Mouse (Mus musculus): ENCODE measurements around the gene Ppp1cc.
A peak's percentile ranks its signal among the peaks of the same experiment; 100 is the strongest.
"Not testable (repeated sequence)": the region's sequence is repeated elsewhere in the genome, so short reads cannot be mapped to it uniquely, and the experiment has no call there.

Gene Ppp1cc

DNA sequence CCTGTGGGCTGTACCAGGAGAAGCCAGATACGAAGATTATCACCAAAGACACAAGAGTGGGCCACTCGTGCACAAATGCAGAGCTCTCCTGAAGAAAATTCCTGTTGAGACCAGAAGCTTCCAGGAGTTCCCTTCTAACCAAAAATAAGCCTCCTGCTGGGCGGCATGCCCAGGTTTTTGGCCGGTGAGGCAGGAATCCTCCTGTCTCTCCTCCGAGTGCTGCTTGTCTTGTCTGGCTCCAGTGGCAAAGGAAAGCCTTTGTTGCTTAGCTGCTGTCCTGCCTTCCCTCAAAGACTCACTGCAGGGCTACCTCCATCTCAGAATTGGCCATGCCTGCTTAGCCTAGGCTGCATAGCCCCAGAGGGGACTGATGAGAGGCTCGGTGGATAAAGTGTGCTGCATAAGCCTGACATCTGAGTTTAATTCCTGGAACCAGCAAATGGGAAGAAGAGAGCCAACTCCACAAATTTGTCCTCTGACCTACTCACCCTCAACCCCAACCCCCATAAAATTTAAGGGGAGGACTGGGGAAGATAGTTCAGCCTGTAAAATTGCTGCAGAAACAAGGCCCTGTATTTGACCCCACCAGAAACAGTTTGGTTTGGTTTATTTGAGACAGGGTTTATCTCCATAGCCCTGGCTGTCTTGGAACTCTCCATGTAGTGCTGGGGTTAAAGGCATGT, 7.3 kb downstream of the Ppp1cc start:
- DNase-seq (ENCODE audit: low read depth, low spot score), result peak; percentile 84

DNA sequence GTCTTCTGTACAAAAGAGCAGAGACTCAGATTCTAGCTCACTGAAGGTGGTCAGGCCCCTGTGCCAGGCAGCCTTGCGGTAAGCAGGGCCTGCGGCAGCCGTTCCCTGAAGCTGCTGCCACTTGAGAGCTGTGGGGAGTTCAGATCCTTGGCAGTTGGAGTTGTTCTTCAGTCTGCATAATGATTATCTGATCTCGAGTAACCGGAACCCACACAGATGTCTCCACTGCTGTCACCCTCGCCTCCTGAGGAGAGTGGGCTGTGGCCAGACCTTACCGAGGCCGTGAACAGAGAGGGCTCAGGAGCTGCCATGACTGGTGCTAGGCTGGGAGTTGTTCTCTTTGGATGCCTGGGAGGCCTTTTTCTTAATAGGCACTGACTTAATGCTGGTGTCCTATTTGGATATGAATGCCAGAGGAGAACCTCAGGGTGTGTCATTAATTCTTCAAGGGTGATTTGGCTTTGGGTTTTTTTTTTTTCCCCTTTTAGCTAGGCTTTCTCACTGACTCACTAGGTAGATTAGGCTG, 8.6 kb downstream of the Ppp1cc start:
- peak; percentile 85 for DNase-seq (ENCODE audit: low read depth, low spot score)

- DNase-seq (ENCODE audit: low read depth, low spot score), result no peak
Observed at GRCm38 (mm10) chr5:122168344-122169069, 10.4 kb downstream of the Ppp1cc start.

DNA sequence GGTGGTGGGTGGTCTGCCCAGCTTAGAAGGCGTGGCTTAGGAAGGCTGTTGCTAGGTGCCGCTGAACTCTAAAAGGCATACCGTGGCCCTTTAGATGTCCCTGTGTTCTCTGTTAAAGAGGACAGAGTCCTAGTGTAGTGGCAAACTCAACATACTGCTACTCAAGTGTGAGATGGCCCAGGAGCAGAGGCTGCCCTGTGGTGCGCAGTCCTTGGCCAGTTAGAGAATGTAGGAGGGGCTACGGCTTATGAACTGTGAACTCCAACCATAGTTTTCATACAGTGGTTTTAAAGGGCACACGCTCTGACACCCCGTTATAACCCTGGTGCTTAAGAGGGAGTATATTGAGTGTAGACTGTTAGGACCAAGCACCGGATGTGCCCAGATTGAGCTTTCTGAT, 13.0 kb downstream of the Ppp1cc start:
- no peak for DNase-seq (ENCODE audit: low read depth, low spot score)

GRCm38 (mm10) chr5:122175402-122175801, 17.3 kb downstream of the Ppp1cc start:
- DNase-seq (ENCODE audit: low read depth, low spot score), result no peak

- no peak for DNase-seq (ENCODE audit: low read depth, low spot score)
Observed at GRCm38 (mm10) chr5:122175961-122176360, 17.9 kb downstream of the Ppp1cc start.

GRCm38 (mm10) chr5:122176398-122176797, 18.3 kb downstream of the Ppp1cc start:
- DNase-seq (ENCODE audit: low read depth, low spot score), result peak; percentile 84

DNA sequence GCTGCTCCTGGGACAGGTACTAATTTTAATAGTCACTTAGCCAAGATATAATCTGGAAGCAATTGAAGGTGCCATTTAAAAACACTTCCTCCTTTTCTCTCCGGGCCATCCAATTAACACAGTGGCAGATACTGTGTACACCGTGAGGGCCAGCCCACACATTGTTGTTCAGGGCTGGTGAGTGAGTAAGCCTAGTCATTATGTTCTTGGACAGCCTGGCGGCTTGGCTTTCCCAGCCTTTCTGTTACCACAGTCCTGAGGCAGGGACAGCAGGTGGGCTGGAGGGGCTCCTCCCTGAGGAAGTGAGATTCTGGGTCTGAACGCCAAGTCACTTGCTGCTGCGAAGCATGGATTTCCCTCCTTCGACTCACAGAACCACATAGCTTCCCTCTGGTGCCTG, 21.6 kb downstream of the Ppp1cc start:
- peak; percentile 63 for DNase-seq (ENCODE audit: low read depth, low spot score)

GRCm38 (mm10) chr5:122184283-122184806, 26.3 kb downstream of the Ppp1cc start:
- DNase-seq (ENCODE audit: low read depth, low spot score), result no peak

DNA sequence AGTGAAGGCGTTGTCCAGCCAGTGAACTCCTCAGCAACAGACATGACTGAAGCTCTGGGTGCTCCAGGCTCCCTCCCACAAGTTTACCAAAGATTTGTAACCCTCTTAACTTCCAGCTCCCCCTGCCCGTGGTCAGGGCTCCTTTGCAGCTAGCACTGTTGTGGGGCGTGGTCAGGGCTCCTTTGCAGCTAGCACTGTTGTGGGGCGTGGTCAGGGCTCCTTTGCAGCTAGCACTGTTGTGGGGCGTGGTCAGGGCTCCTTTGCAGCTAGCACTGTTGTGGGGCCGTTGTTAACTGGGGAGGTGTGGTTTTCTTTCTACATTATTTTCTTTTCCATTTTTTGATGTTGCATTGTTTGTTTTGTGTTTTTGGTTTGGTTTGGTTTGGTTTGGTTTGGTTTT, 26.8 kb downstream of the Ppp1cc start:
- not testable (repeated sequence) for DNase-seq (ENCODE audit: low read depth, low spot score)

GRCm38 (mm10) chr5:122189115-122189514, 31.0 kb downstream of the Ppp1cc start:
- DNase-seq (ENCODE audit: low read depth, low spot score), result no peak

DNA sequence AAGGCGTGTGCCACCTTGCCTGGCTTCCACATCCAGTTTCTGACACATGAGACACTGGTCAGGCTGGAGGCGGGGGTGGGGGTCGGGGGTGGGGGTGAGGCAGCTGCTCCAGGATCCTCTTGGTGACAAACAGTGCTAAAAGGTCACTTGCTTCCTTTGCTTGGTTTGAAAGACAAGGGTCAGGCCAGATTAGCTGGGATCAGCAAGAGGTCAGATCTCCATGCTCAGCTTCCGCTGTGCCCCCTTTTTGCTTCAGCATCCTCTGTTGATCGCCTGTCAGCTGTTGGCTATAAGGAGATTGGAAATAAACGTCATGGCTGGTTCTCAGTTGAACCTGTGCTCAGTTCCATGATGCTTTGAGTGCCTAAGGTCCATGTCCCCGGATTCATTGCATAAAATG, 32.4 kb downstream of the Ppp1cc start:
- DNase-seq (ENCODE audit: low read depth, low spot score), result no peak

- no peak for DNase-seq (ENCODE audit: low read depth, low spot score)
Observed at GRCm38 (mm10) chr5:122191269-122192063, 33.4 kb downstream of the Ppp1cc start.

GRCm38 (mm10) chr5:122192347-122192746, 34.3 kb downstream of the Ppp1cc start:
- no peak for DNase-seq (ENCODE audit: low read depth, low spot score)

DNA sequence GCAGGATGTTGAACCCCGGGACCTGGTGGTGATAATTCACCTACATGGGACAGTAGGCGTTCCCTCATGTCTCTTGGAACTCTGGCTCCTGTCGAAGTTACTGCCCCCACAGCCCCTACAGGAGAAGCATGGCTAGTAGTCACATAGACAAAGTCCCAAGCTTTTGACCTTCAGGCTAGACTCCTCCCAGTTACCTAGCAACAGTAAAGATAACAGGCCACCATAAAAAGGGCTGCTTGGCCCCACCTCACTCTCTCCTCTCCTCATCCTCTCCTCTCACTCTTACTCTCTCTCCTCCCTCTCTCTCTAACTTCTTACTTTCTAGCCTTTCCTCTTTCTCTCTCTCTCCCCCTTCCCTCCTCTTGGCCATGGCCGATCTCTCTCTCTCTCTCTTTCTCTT, 42.8 kb downstream of the Ppp1cc start:
- no peak for DNase-seq (ENCODE audit: low read depth, low spot score)

GRCm38 (mm10) chr5:122201904-122202303, 43.8 kb downstream of the Ppp1cc start:
- DNase-seq (ENCODE audit: low read depth, low spot score), result no peak

DNA sequence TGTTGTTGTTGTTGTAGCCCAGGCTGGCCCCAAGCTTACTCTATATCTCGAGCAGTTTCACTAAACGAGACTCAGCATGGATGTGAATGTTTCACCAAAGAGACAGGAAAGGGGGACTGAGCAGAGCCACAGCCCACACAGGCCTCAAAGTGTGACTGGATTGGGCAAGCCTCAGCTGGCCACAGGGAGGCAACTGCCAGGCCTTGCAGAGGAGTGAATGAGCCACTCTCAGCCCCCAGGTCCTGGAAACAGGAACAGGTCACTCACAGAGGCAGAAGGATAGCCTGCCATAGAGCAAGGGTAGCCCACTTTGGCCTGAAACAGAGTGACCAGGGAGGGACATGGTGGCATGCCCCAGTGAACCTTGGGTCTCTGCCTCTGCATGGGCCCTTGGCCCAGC, 46.1 kb downstream of the Ppp1cc start:
- DNase-seq (ENCODE audit: low read depth, low spot score), result no peak

GRCm38 (mm10) chr5:122206475-122206874, 48.4 kb downstream of the Ppp1cc start, which contains the start of gene Hvcn1:
TSS of gene Hvcn1 (plus strand) at chr5:122206804.
- no peak for DNase-seq (ENCODE audit: low read depth, low spot score)

DNA sequence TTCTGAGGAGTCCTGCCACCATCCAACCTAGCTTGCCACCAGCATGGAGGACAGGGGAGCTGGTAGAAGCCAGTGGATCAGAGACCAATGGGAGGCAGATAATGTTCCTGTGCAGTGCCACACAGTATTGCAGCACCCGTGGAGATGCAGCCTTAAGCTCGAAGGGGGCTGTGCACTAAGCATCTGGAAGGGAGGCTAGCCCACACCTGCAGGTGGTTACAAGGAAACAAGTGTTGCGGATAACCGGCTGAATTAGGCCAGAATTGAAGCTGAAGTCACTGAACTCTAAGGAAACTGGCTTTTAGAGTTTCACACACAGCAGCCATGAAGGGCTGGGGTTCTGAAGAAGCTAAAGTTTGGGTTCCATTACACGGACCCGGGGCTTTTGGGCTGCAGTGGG, 50.8 kb downstream of the Ppp1cc start:
- DNase-seq (ENCODE audit: low read depth, low spot score), result no peak

DNA sequence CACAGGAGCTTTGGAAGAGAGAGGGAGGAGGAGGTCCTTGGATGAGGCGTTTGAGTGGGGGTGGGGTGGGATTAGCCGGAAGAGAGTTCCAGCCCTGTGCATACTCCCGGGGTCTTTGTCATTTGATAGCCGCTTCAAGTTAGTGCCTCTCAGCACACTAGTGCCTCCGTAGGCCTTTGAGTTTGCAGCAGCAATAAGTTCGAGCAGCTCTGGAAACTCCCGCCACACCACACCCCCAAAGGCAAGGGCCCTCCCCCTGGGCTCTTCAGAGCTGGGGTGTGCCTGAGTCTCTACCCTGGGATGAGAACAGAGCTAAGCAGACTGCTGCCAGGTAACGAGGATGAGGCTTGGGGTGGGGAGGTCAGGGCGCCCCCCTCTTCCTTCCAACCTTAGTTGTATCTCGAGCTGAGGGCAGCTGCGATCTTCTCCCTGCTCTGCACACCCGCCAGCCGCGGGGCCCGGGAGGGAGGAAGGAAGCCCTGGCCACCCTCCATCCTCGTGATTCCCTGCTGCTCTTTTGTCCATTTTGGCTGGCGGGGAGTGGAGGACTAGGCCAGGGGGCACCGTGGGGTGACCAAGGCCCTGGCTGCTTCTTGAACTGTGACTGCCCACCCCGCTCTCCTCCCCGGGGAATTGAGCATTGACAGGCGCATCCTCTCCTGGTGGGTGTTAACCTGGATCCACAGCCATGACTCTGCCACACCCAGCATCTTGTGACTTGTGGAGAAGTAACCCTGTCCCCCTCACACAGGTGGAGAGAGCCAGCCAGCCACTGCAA, 51.7 kb downstream of the Ppp1cc start:
- peak; percentile 22 for DNase-seq (ENCODE audit: low read depth, low spot score)

GRCm38 (mm10) chr5:122210890-122211289, 52.8 kb downstream of the Ppp1cc start:
- DNase-seq (ENCODE audit: low read depth, low spot score), result no peak

All from brain, adult 2 months (tissue).